Mouse (Mus musculus) heart, postnatal 25 days (tissue): ENCODE results near the gene Csrp3. TPM values are rescaled to one million over a fixed set of nuclear protein-coding genes. Genes with fewer than 3 reads are reported as not detected.

Experiments used
- DNase-seq: peaks from one replicate; pipeline ENCODE4 v3.0.0; 2022; ENCODE audit warnings: low spot score
- intact Hi-C: fragments of 180-260 bp; cut with DNase I; formaldehyde crosslinking; loops from one replicate; pipeline ENCODE4 v1.15.1; 2025
- total RNA-seq, 2 experiments: library from RNA; stranded (reverse); gene quantifications; 2 replicates each; pipeline ENCODE4 v1.2.3; 2021

Gene Csrp3
- total RNA-seq: 1,000 to 10,000 TPM; 2,113 to 2,237 TPM

DNA sequence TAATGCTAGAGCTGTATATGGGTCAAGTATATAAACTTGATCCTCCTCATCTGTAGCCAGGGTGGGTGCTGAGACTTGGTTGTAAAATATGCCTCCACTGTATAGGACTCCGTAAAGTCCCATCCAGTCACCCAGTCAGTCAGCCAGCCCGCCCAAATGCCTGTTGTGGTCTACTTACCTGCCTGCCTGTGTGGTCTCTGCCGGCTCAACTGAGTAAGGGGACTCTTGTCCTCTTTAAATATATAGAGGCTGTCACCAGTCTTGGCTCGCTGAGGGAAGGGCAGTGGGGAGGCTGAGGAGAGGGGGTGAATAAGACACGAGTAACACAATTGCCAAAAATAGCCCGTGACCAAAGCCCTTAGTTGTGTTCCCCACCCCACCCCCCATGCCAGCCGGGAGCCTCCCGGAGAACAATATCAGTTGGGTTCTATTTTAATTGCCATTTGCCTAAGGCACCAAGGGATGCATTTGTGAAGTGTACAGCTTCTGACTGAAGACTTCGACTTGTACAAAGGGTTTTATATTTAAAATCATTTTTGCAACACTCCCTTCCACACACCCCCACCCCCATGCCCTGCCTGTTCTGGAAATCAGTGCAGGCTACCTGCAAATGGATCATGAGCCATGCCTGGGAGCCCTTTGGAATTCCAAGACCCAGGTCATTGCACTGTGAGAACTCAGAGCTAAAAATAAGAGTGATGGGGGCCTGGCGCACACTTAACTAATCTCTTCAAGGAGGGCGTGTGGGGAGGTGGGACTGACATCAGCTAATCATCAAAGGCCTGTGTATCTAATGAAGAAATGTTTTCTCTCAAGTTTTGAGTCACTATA lies at the start of gene Csrp3:
Gene Csrp3, minus strand, starts transcription at position 214 of the 831 bp plus-strand sequence.
- no peak for DNase-seq
- intact Hi-C loops: no loop called here

DNA sequence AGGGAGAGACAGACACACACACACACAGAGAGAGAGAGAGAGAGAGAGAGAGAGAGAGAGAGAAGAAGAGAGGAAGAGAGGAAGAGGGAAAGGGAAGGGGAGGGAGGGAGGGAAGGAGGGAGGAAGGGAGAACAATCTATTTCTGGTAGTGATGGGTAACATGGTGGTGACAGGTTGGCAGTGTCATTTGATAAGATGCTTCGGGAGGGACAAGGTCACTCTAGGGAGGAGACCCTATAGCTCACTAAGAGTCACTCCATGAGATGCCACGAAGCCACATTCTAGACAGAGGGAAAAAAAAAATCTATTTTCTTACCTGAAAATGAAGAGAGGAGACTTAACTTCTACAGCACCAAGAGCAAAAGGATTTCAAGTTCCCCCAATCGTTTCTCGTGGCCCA lies 48.2 kb upstream of the Csrp3 start:
- intact Hi-C loops: no loop called here
- no peak for DNase-seq

DNA sequence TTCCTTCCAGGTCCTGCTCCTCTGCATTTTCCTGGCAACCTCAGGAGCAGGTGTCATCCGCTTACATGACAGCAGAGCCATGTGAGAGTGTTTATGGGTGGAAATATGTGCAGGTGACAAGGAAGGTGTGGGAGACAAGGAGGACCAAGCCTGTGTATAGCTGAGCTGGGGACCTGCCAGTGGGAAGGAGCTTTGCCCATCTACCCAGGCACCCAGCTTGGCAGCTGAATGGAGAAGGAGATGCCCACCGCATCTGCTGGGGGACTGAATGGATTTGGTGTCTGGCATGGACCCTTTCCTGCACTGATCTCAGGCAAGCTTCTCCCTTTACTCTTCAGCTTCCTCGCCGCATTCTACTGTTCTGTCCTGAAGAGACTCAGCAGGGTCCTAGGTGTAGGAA lies 47.6 kb upstream of the Csrp3 start:
- intact Hi-C loops: no loop called here
- no peak for DNase-seq

DNA sequence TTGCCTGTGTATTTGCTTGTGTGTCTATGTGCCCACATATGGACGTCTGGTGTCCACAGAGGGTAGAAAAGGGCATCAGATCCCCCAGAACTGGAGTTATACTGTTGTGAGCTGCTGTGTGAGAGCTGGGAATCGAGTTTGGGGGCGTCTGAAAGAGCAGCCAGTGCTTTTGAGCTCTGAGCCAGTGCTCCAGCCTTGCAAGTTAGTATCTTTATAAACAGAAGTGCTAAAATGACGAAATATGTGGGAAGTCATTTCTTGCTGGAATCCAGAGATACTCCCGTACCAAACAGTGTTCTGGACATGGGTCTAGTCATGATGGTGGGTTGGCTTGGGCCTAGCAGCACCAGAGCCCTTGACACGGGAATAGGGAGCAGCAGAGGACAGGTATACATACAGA lies 46.9 kb upstream of the Csrp3 start:
- no peak for DNase-seq
- intact Hi-C loops: loop anchor here (1.0 to 5.0 kb wide), 3 partner anchors 173 to 378 kb away; no protein-coding TSS in a partner anchor

DNA sequence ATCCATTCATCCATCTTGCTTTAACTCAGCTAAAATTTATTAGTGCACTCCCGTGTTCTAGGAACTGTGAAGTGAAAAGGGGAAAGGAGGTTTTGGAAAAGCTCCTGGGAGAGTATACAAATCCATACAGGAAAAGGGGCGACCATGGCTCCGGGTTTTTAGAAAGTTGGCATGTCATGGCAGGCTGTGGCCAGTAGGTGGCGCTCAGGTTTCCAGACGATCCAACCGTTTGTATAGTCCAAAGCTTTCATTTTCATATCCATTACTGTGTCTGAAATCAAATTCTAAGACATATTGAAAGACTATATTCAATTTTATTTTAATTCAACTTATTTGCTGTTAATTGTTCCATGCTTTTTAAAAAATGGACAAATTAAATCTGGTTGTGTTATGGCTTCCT lies 46.3 kb upstream of the Csrp3 start:
- no peak for DNase-seq
- intact Hi-C loops: loop anchor here (1.0 to 5.0 kb wide), 3 partner anchors 173 to 378 kb away; no protein-coding TSS in a partner anchor

DNA sequence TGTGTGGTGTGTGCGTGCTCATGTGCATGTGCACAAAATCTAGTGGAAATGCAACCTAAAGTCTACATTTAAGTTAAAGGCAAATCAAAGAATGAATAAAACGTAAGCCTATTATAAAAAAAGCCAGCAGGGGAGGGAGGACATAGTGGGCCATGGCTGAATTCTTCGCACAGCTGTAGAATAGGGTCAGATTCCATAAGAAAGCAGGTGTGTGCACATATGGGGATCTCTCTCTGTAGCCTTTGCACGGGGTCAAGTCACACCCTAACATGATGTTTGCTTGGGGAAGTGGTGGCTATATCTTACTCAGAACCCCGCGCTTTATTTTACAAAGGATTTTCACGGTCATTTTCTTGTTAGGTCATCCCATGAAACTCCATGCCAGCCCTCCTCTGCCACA lies 45.3 kb upstream of the Csrp3 start:
- DNase-seq: no peak
- intact Hi-C loops: loop anchor here (5.0 kb wide), 2 partner anchors 174 to 379 kb away; no protein-coding TSS in a partner anchor

DNA sequence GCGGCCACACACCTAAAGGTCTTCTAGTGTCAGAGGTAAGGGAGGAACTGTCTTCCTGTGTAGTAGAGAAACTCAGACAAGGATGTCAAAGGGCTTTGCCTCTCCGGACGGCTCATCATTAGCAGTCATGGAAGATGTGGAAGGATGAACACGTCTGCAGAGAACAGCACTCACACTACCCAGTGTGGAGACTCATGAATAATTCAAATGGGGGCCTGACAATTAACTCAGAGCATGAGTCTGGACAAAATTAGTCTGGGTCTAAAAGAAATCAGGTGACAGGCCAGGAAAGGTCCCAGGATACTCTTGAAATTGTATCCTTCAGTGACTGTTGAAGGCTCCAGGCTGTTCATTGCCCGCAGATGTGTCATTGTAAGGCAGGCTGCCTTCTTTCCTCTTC lies 43.2 kb upstream of the Csrp3 start:
- intact Hi-C loops: loop anchor here (5.0 kb wide), 2 partner anchors 176 to 381 kb away; no protein-coding TSS in a partner anchor
- no peak for DNase-seq

DNA sequence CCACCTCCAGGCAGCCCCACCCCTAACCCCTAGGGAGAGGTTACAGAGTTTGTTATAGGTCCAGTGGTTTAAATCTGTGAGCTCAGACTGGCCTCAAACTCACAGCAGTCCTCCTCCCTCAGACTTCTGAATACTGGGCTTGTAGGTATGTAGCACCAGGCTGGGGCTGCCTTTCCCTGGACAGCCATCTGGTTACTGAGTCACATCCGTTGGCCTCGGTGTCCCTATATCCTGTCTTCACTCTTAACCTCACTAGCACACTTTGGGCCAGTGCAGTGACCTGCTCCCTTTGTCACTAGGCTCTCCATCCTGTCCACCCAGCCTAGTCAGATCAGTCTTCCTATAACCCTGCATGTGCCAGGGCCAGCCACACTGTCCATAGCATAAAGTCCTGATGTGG lies 40.9 kb upstream of the Csrp3 start:
- DNase-seq: no peak
- intact Hi-C loops: no loop called here

DNA sequence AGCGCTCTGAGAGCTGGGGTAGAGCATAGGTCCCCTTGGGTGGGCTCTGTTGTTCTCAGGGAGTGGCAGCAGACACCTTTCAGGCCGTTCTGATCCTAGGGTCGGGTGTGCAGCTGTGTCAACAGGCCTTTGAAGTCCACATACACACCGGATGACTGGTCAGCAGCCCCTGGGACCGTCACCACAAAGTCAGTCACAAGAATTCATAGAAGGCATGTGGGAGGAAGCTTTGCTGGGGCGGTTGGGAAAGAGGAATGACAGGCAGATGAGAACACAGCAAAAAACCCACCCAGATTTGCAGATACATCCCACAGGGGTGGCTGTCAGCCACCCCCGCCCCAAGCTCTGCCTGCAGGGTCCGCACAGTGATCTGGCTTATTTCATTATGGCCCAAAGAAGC lies 40.1 kb upstream of the Csrp3 start:
- DNase-seq: no peak
- intact Hi-C loops: no loop called here

DNA sequence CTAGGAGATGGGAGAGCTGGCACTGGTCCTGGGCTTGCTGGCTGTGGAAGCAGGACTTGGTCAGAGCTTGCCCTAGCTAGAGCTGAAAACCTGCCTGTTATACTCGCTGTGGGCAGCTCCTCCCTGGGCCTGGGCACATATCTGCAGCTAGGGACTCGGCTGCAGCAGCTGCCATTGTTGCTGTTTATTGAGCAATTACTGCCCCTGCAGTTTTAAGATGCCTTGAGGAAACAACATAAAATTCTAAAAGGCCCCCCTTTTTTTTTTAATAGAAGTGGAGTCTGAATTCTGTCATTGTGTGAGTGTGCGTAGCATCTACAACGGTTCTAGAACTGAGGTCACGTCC lies 36.4 kb upstream of the Csrp3 start:
- intact Hi-C loops: no loop called here

DNA sequence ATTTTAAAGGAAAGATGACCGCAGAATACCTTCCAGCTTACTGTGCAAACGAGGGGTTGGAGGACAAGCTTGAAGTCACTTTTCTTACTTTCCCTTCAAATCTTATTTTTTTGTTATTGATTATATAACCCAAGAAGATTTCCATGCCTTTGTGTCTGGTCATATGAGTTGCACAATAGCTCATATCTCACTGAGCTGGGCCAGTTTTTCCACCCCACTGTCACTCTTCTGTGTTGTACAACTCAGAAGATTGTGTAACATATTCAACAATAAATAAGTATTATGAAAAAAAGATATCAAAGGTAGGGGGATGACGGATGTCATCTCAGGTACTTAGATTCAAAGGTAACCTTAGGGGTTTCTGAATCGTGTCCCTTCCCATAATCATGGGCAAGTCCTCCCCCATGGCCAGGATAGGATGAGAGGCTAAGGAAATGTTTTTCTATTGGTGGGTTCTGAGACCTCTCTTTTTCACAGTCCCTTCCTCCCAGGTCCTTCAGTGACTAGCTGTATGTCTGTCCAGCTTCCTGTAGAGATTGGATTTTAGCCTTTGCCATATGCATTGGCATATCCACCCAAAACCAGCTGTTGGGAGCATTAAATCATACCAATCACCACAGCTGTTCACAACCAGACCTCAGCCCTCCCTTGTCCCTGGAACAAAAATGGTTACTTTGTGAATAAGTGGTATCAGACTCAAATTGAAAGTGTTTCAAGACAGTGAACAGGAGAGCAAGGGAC lies 35.9 kb upstream of the Csrp3 start:
- intact Hi-C loops: no loop called here

More for the DNA sequence above, 36.4 kb upstream of the Csrp3 start:
- no peak for DNase-seq

DNA sequence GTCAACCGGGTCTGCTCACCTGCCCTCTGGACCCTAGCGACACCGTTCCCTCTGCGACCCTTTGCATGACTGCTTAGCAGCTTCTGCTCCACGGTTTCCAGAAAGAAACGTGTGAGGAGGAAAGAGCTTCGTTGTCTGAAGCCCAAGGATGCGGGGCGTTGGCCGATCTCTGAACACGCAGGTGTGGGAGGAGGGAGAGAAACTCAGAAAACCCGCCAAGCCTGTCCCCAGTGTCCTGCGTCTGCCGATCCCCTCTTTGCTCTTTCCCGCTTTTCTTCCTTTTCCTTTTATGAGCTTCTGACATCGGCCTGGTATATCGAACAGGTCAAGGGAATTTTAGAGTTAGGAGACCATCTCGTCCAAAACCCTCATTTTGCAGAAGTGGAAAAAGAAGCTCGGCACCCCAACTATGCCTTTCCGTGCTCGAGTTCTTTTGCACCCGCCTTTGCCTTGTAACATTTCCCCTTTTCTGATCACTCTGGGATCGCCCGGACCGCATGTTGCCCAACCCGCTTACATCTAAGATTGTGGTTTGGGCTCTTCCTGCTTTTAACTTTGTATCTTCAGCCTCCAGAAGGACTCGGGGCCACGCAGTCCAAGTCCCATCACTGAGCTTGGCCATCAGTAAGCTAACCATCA lies 34.3 kb upstream of the Csrp3 start:
- intact Hi-C loops: no loop called here
- DNase-seq: no peak

More for the DNA sequence above, 35.9 kb upstream of the Csrp3 start:
- no peak for DNase-seq

DNA sequence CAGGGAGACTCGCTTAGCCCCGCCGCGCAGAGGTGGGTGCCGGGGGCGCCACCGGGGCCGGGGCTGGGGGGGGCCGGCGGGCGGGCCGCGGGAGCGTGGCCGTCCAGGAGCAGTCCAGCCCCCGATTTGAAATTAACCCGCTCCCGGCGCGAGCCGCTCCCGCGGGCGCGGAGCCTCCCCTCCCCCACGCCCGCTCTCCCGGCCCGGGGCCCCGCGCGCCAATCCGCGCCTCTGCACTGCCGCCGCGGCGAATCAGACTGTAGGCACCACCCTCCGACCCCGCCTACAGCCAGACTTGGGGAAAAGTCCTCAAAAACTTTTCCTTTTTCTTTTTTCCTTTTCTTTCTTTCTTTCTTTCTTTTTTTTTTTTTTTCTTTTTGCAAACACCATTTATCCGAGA lies 33.7 kb upstream of the Csrp3 start, which contains the start of gene E2f8:
Gene E2f8, minus strand, starts transcription at position 111 of the 400 bp plus-strand sequence.
- intact Hi-C loops: no loop called here
- peak; percentile 52 for DNase-seq

DNA sequence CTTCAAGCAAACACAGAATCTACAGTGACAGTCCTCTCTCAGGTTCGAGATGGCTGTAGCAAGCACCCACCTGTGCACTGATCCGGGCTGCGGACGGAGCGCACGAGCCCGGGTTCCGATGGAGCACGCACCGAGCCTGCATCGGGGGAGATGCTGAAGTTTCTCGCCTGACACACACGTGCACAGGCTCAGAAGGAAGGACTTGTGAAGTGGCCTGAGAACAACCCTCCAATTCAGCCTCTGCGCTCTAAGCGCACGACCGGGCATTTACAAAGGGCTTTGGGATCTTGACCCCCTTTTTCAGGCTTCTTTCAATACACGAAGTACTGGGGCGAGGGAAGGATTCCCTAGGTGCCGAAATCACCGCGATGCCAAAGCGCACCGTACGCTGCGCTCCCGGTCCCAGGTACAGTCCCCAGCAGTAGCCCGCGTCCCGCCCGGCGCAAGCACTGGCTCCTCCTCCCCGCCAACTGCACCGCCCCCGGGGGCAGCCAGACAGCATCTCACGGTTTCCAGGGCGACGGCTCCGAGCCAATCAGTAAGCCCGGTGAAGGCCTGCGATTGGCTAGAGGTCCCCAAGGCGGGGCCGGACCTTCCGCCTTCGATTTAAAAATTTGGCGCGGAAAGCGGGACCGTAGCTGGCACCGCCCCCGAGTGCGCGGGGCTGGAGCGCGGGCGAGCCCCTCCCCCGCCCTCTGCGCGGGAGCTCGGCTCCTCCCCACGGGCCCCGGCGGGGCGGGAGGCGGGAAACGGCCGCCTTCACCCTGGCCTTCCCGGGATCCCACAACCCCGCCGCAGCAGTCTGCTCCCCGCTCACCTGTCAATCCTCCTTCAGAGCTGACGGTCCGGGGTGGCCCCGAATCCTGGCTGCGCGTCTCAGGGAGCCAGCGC lies 33.0 kb upstream of the Csrp3 start:
- intact Hi-C loops: no loop called here
- DNase-seq: peak; percentile 93

DNA sequence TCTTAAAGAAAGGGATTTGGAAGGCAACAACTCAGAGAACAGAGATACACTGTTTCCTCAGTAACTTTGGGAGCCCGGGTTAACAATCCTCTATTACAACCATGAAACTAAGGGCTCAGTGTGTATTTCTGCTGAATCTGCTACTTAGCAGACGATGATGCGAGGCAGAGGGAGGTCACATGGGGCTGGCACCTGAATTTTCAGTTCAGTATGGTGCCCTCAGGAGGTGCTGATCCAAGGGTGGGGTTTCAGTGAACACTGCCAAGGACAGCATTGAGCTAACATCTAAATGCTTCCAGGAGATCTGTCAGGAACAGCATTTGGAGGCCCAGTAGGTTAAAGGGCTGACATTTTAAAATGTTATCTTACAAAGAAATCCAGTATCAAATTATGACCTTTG lies 31.7 kb upstream of the Csrp3 start:
- no peak for DNase-seq
- intact Hi-C loops: loop anchor here (5.0 kb wide), 2 partner anchors 42 to 132 kb away; no protein-coding TSS in a partner anchor

DNA sequence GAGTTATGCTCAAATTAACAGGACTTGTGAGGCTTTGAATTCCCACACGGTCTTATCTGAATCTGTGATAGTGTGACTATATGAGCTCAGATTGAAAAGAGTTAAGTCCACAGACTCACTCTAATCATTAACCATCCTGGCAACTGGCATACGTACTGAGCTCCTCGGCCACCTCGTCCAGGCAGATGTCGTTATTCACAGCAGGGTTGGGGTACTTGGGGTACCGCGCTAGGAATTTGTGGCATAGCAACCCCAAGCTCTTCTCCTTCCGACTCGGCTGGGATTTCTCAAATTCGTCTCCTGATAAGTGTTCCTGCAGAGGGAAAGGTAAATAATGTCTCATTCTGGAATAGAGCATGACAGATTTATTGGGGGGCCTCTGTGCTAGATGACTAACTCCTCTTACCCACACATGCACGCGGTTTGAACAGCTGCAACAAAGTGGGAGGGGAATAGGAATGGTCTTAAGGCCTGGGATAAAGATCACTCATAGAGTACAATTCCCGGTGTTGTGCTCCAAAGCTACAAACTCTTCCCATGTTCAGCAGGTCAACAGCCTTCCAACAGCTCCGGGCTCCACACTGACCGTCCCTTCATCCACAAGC lies 30.1 kb upstream of the Csrp3 start:
- DNase-seq: no peak
- intact Hi-C loops: loop anchor here (2.0 to 5.0 kb wide), 3 partner anchors 41 to 131 kb away; no protein-coding TSS in a partner anchor

DNA sequence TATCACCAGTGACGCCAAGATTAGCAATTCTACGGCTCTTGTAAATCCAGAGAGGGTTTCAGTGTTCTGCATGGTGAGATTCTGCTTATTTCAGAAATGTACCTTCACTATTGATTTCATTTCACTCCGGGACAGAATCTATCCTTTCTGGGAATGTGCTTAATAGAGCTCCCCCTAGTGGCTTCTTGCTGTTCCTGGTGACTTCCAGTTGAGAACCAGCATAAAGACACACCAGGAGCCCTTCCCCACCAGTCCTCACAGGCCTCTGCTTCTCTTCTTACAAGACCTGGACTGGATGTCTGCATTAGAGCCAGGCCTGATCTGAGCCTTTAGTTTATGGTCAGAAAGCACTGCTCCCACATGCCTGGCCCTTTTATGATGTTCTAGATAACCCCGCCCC lies 28.7 kb upstream of the Csrp3 start:
- DNase-seq: no peak
- intact Hi-C loops: loop anchor here (2.0 to 5.0 kb wide), 3 partner anchors 39 to 129 kb away; no protein-coding TSS in a partner anchor

DNA sequence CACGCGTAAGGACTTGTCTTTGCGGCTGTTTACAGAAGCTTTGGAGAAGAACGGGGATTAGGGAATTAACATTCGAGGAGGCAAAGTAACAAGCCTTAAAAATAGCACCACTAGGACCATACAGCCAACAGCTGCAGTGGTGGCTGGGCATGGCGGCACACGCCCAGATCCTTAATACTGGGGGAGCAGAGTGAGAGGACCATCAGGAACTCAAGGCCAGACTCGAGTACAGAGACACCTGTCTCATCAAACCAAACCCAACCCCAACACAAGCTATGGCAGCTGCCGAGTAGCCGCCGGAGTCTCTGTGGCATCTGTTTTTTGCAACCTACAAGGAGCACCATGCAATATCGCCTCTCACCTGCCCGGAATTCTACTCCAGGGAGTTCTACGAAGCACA lies 27.3 kb upstream of the Csrp3 start:
- intact Hi-C loops: loop anchor here (5.0 kb wide), 2 partner anchors 38 to 128 kb away; no protein-coding TSS in a partner anchor
- DNase-seq: no peak

DNA sequence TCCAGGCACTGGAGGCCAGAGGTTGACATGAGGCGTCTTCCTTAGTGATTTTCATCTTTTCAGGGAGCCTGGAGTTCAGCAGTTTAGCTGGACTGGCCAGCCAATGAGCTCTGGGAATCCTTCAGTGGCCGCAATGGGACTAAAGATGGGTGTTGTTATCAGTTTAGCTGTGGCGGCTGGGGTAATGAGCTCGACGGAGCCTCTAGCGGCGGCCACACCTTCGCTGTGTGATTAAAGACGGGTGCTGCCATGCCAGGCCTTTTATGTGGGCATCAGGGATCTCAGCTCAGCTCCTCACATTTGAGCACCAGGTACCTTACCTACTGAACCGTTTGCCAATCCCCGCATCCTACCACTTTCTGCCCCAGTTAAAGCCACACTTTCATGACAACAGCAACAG lies 23.5 kb upstream of the Csrp3 start:
- no peak for DNase-seq
- intact Hi-C loops: no loop called here
